Mouse (Mus musculus) left cerebral cortex, adult 11 months (tissue): Measurements from ENCODE around the gene Trim75.

Experiments used
- DNase-seq: peaks from one replicate; pipeline ENCODE4 v3.0.0; 2022; ENCODE audit warnings: low spot score

Gene Trim75

GRCm38 (mm10) chr8:64944831-64945230 is 42.8 kb downstream of the Trim75 start:
- DNase-seq: no peak

- no peak for DNase-seq
Measured at GRCm38 (mm10) chr8:64942946-64943345, 44.7 kb downstream of the Trim75 start.

- peak; percentile 69 for DNase-seq
Measured at GRCm38 (mm10) chr8:64941495-64941894, 46.1 kb downstream of the Trim75 start.

DNA sequence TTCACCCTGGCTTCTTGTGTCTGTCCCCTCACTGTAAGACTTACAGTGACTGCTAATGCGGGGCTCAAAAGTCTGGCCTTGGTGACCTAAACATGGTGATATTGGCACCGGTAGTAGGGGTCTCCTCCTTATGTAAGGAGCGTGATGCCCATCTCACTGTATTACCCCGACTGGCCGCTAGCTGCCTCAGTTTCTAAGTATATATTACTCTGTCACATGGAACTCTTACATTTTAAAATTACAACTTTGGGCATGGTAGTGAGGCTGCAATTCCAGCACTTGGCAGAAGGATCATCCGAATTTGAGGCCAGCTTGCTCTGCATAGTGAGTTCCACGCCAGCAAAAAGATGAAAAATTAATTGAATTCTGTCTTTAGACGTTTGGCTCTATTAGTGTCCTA is 46.6 kb downstream of the Trim75 start:
- DNase-seq: no peak

GRCm38 (mm10) chr8:64934997-64935396 is 52.6 kb downstream of the Trim75 start:
- no peak for DNase-seq
